Mouse (Mus musculus): ENCODE measurements around the gene Cldnd1.

Gene Cldnd1

DNA sequence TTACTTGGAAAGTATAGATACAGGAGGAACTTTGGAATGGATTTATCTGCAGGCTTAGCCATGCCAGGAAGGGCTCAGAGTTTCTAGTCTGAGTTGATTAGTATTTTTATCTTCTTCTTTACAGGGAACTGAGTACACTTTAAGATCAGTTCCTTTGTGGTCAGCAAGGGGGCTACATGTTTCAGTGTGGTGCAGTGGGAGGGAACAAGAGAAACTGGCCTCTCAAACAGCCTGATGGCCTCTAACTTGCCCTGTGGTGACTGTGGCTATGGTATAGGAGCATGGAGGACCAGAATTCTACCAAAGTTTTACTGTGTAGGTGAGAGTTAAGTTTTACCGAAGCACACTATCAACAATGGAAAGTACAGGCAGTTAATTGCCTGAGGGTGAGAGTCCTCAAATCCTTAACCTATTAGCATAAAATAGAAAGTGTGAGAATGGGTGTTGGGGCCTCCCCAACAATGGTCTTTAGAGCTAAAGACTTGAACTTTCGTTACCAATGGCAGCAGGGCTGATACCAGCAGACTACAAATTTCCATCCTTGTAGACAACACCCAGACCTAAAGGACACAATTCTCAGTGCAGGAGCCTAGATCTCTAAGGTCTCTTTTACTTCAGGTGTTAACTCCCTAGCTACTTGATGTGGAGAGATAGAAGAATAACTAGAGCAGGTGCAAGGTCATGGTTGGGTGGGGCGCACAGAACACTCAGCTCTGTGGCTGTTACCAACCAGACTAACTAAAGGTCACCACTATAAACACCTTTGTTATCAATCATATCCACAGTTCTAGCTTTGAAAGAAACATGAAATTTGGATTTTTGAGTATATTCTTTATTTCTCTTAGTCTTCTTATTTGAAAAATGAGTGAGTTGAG, 18.9 kb upstream of the Cldnd1 start:
- DNase-seq (ENCODE audit: low read depth, low spot score) = no peak

DNA sequence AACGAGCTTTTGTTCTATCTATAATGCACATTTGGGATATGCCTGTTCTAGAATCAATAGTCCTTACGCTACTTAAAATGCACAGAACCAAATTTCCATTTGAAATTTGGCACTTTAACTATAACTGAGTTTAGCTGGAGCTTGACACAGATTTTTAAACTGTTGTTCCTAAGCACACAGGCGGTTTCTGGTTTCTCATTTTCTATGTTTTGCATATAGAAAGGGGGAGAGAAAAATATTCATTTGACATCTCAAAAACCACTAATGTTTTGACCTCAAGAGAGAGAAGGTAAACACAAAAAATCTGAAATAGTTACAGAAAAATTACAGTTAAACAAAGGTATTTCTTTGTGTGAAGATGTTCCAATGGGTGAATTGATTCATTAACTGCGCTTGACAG, 18.2 kb upstream of the Cldnd1 start:
- DNase-seq (ENCODE audit: low read depth, low spot score) = no peak

DNA sequence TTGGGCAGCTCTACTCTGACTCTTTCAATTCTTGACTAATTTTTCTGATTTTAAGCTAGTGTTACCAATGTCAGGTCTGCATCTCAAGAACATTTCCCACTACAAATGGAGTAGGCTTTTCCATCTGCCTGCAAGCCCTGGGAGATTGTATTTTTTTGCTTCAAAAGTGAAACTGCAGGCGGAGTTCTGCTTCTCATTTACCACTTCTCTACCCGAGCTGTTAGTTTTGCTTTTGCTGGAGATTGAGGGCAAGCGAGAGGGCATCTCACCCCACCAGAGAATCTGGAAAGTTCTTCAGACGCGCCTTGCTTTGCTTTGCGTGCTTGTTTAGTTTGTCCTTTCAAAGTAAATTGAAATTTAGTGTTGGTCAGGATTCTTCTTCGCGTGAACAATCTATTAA, 15.5 kb upstream of the Cldnd1 start:
- no peak for DNase-seq (ENCODE audit: low read depth, low spot score)

DNA sequence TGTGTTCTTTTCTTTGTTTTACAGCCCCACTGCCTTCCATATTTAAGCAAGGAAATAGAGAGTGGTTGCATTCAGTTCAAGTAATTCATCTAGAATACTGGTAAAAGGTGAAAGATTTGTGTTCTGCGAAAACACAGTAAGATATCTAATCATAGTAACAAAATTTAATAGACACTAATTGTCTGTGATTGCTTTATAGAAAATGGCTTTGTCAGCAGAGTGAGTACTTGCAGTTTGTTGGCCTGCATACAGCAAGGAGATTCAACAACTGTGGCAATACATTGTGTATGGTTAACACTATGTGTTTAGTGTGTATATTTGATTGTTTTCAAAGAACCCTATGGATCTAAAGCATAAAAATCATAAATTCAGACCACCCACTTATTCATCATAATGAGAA, 14.6 kb upstream of the Cldnd1 start:
- DNase-seq (ENCODE audit: low read depth, low spot score) = no peak

DNA sequence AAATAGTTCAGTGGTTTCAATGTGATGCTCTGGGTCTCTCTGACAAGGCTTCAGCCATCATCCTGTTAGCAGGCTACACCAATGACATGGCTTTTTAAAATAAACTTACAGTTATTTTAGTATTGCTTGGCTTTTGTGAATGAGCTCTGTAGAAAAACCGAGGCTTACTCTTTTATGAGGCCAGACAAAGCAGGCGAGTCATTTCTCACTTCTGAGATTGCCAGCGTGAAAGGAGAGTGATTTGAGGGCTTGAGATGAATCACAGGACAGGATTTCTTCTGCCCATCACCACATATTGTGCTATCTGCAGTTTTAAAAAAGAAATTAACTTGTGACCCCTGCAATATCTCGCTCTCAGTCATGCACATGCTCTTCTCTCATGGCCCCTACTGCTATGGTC, 12.7 kb upstream of the Cldnd1 start:
- DNase-seq (ENCODE audit: low read depth, low spot score) = no peak

DNA sequence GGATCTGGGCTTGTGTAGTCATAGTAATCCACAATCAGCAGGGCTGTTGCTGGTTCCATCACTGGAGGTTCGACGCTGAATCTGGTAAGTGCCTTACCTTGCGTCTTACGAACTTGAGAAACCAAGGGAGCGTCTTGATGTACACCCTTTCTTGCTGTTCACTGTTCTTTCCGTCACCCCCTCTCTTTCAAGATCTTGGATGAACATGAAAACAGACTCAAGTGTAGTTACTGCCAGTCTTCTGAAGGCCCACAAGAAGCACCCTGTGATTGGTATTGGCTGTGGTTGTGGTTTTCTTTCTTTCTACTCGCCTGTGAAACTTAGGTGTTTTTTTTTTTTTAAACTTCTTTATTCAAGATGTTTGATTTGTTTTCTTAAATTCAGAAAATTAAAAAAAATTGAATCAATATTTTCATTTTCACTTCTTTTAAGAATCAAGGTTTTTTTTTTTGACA, 9.0 kb upstream of the Cldnd1 start, which contains the start of gene Gpr15:
Gpr15 (minus strand) TSS at position 405 of the 455 bp plus-strand sequence.
- no peak for DNase-seq (ENCODE audit: low read depth, low spot score)

DNA sequence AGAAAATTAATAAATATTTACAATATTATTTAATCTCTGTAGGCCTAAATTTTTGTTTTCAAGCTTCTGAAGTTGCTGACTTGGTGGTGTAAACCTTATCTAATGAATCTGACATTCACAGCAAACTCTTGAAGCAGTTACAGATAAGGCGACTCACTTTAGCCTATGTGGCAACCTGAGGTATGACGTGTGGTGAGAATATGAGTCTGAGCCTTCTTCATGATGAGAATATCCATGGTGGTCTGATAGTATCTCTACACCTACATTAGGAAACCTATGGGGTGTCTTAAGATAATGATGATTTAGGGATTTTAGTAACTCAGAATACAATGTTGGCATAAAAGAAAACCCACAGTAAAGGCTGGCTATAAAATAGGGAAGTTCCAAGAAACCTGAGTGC, 5.4 kb upstream of the Cldnd1 start:
- DNase-seq (ENCODE audit: low read depth, low spot score) = no peak

DNA sequence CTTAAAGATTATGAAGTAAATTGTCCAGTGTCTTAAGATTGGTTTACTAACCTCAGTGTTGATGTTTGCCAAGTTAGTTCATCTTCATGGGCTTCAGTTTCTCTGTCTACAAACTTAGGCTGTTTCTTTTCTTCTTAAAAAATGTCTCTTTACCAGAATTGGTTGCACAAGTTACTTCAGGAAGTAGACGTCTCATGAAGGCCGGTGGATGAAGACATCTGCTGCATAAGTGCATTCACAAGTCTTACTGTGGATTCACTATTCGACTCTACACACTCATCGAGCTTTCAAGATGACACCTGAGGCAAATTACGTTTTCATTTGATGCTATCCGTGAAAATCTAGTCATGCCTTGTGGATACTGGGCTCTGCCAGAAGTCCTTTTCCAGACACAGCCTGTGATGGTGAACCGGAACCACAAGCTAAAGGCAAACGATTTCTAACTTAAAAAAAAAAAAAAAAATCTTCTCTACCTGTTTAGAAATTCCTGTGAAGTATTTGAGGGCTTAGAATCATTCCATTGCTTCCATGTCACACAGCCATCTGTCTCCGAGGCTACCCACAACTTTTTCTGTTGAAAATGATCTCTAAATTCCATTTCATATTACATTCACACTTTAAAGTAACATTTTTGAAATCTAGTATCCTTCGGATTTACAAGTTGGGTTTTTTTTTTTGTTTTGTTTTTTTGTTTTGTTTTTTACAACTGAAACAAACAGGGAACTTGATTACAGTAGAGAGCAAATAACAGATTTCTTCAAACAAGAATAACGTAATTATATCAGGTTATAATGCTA, 832 bp upstream of the Cldnd1 start:
- DNase-seq (ENCODE audit: low read depth, low spot score) = no peak

DNA sequence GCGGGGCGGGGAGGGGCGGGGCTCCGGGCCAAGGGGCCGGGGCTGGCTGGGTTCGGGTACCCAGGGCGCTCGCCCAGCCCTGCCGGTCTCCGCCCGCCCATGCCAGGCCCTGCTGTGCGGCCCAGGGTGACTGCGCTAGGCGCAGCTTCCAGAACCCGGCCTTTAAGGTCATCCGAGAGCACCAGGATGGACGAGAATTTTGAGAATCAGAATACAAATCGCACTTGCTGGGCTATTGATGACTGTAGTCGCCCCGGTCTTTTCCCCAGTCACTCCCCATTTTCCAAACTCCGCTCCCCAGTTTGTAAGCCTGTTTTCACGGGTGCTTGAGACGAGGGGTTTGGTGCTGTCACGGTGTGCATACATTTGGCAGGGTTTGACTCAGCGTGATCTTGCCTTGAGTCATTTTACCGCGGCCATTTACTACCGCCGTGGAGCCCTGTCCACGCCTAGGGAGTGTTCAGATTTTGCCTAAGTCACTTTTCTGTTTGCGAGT, 514 bp downstream of the Cldnd1 start:
- no peak for DNase-seq (ENCODE audit: low read depth, low spot score)

DNA sequence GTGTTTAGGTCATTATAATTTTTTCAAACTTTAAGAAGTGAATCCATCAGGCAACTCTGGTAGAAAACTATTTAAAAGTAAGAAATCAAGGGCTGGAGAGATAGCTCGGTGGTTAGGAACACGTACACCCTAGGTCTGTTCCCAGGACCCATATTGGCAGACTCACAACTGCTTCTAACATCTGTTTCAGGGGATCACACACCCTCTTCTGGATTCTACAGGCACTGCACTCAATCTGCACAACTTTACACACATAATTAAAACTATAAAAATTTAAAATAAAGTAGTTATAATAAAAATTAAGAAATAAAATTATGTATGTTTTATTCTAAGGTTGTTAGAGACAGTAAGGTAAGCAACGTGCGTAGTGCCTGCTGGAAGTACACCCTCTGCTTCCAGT, 10.5 kb downstream of the Cldnd1 start:
- DNase-seq (ENCODE audit: low read depth, low spot score) = no peak

DNA sequence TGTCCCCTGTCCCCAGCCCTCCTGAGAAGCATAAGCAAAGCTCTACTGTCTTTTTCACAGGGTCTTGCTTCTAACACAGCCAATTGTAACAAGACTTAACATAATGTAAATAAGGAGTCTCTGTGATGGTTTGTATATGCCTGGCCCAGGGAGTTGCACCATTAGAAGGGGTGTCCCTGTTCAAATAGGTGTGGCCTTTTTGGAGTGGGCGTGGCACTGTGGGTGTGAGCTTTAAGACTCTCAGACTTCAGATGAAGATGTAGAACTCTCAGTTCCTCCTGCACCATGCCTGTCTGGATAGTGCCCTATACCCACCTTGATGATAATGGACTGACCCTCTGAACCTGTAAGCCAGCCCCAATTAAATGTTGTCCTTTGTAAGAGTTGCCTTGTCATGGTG, 11.1 kb downstream of the Cldnd1 start:
- DNase-seq (ENCODE audit: low read depth, low spot score) = no peak

DNA sequence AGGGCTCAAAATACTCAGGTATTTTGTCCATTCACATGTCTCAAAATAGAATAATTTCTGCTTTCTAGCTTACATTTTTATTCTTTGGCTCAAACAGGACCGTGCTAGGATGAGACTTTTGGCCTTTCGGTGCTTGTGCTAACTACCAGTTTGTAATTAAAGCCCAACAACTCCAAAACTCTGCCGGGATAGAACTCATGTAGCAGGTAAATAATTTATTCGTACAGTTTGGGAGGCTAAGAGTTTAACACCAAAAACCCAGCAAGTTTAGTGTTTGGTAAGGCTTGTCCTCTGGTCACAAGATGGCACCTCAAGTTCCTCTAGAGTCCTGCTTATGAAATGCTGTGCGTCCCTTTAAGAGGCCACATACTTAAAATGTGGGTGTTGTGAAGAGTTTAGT, 13.0 kb downstream of the Cldnd1 start:
- no peak for DNase-seq (ENCODE audit: low read depth, low spot score)

DNA sequence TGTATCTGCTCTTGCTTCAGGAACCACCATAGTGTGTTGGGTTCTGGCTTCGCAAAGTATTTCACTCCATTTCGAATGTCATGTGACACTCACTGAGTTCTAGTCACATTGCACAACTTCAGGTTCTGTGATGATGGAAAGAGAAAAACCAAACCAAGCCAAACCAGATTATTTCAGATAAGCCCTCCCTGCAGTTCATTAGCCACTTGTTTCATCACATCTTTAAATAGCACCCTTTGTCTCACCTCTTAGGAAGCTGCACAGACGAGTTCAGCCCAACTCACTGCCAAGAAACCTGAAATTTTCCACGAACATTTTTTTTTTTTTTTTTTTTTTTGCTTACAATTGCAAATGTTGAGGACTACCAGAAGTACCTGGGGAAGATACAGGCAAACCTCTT, 19.0 kb downstream of the Cldnd1 start:
- no peak for DNase-seq (ENCODE audit: low read depth, low spot score)

DNA sequence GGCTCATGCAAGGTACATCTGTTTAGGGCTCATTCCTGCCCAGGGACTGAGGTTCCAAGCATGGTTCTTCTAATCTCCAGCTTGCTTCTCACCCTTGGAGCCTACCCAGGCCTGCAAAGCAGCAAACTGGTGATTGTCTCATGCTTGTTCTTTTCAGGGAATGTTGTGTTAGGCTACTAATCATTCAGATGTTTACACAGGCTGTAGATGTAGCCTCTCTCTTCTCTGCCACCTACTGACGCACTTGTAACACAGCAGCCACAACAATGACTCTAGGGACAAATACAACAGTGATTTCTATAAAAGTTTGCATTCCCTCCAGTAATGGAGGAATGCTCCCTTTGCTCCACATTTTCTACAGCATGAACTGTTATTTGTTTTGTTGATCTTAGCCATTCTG, 23.6 kb downstream of the Cldnd1 start:
- no peak for DNase-seq (ENCODE audit: low read depth, low spot score)

DNA sequence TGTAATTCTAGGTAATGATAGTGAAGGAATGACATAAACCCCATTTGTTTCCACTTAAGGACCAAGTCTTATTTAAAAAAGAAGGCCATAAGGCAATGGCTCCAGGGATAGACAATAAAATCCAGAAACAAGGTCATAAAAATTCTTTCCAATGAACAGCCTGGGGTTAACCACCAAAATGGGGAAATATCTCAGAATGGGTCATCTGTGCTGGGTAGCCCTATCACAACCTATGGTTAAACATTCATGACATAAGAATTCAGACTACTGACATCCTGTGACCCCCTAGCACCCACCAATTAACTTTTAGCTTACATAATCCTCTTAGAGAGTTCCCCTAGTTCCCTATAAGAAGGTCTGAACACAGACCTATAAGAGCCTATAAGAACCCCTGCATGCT, 28.5 kb downstream of the Cldnd1 start:
- DNase-seq (ENCODE audit: low read depth, low spot score) = no peak

DNA sequence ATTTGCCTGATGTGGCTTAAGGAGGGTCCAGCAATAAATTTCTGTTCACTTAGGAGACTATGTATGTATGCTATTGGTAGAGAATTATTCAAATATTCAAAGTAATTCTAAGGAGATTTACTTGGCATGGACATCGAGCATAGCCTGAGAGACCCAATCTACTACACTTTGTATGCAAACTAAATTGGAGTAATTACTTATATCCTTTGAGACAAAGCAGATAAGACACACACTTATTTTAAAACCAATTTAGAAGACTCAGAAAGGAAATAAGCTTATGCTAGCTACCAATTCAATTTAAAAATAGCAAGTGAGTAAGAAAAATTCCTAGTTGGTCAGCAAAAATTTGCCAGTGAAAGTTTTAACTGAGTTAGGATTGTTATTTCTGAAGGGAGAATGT, 35.4 kb downstream of the Cldnd1 start, which contains the start of gene Olfr172:
Olfr172 (minus strand) TSS at position 101 of the 400 bp plus-strand sequence.
- DNase-seq (ENCODE audit: low read depth, low spot score) = no peak
